28 mouse cellular contexts compared by ENCODE assay signal in genomic region chr11:35707431-35707830, GRCm38 (mm10).
"Had no signal": no experiment of that assay in that cellular context is flagged by ENCODE, and none has a peak within 500 bp of the region (broad histone marks: within the 10 kb centered on the region; RNA-seq: fewer than 3 reads in every experiment).

No protein-coding gene starts in this region.

- ATAC-seq: liver, embryonic 12.5 days; midbrain, embryonic 13.5 days; midbrain, embryonic 16.5 days had no signal

- H3K4me1 ChIP-seq: limb, embryonic 13.5 days; liver, embryonic 12.5 days; liver, embryonic 15.5 days; lung, embryonic 15.5 days; megakaryocyte, embryonic 14.5 days; midbrain, embryonic 13.5 days; neural tube, embryonic 13.5 days had no signal

- H3K4me2 ChIP-seq: limb, embryonic 13.5 days; liver, embryonic 12.5 days; liver, embryonic 15.5 days; lung, embryonic 15.5 days; midbrain, embryonic 13.5 days; neural tube, embryonic 13.5 days had no signal

- H3K9ac ChIP-seq: limb, embryonic 13.5 days; liver, embryonic 12.5 days; liver, embryonic 15.5 days; lung, embryonic 15.5 days; midbrain, embryonic 13.5 days; neural tube, embryonic 13.5 days had no signal

- H3K9me3 ChIP-seq: lung, embryonic 15.5 days; midbrain, embryonic 13.5 days had no signal

- DNase-seq: kidney, adult 11 months; kidney, adult 9 months; kidney, postnatal 25 days; layer of hippocampus, adult 9-11 months; liver; lung, adult 18-20 months; lung, postnatal 10 days; lung, postnatal 36 days; right cerebral cortex, adult 18-20 months; right cerebral cortex, postnatal 14 days; right cerebral cortex, postnatal 4 days; thymus, adult 2 months; thymus, postnatal 14 days; thymus, postnatal 4 days had no signal

- H3K27me3 ChIP-seq: limb, embryonic 13.5 days; liver, embryonic 12.5 days; liver, embryonic 15.5 days; lung, embryonic 15.5 days; megakaryocyte, embryonic 14.5 days; midbrain, embryonic 13.5 days; neural tube, embryonic 13.5 days had no signal

- H3K4me3 ChIP-seq: layer of hippocampus, adult 2 months; limb, embryonic 10.5 days; limb, embryonic 13.5 days; liver, embryonic 12.5 days; liver, embryonic 15.5 days; lung, embryonic 15.5 days; megakaryocyte, embryonic 14.5 days; midbrain, embryonic 10.5 days; midbrain, embryonic 13.5 days; myocyte; neural tube, embryonic 13.5 days had no signal

- H3K36me3 ChIP-seq: liver, embryonic 12.5 days; liver, embryonic 15.5 days had no signal

- H3K27ac ChIP-seq: kidney, postnatal 0 days; layer of hippocampus, adult 2 months; limb, embryonic 10.5 days; limb, embryonic 13.5 days; liver, embryonic 12.5 days; liver, embryonic 15.5 days; lung, embryonic 15.5 days; midbrain, embryonic 10.5 days; midbrain, embryonic 13.5 days; neural tube, embryonic 13.5 days; stomach, postnatal 0 days had no signal
